Mouse (Mus musculus) kidney, embryonic 16.5 days (tissue): ENCODE measurements at regions not wholly inside any gene's neighbourhood (a gene's known extent, or its start where the extent isn't known, plus 50 kb on each side); places are given as distances from the start of the nearest gene placed in this dataset.
"Not testable (repeated sequence)": the region's sequence is repeated elsewhere in the genome, so short reads cannot be mapped to it uniquely, and the experiment has no call there.

Experiments used
- ATAC-seq: fragments of 200-750 bp; cut with Nextera tagmentation; 2 replicates; pipeline ENCODE4 v1.8.0; 2017; ENCODE audit warnings: moderate TSS enrichment; ENCODE audit not compliant: low FRiP score, low TSS enrichment
- H3K27ac ChIP-seq: fragments of 300-500 bp; sonication (generic); 2 replicates; pipeline ENCODE4 v1.5.1; 2014; ENCODE audit warnings: low read length
- H3K27me3 ChIP-seq: fragments of 300-500 bp; sonication (generic); 2 replicates; pipeline ENCODE4 v1.6.1; 2014; ENCODE audit warnings: low read length, control low read depth, mixed read lengths; ENCODE audit not compliant: insufficient read depth
- H3K36me3 ChIP-seq: fragments of 300-500 bp; sonication (generic); 2 replicates; pipeline ENCODE4 v1.6.1; 2014; ENCODE audit warnings: low read length, control low read depth, mixed read lengths; ENCODE audit not compliant: insufficient read depth
- H3K4me1 ChIP-seq: fragments of 300-500 bp; sonication (generic); 2 replicates; pipeline ENCODE4 v1.6.1; 2014; ENCODE audit warnings: low read length, control low read depth, mixed read lengths; ENCODE audit not compliant: insufficient read depth
- H3K4me2 ChIP-seq: fragments of 300-500 bp; sonication (generic); replicated peaks from 2 replicates; pipeline ENCODE4 v1.6.1; 2014; ENCODE audit warnings: low read depth, low read length
- H3K4me3 ChIP-seq: fragments of 300-500 bp; sonication (generic); 2 replicates; pipeline ENCODE4 v1.5.1; 2014; ENCODE audit warnings: mild to moderate bottlenecking, low read length
- H3K9ac ChIP-seq: fragments of 300-500 bp; sonication (generic); replicated peaks from 2 replicates; pipeline ENCODE4 v1.6.1; 2014; ENCODE audit warnings: low read length
- H3K9me3 ChIP-seq: fragments of 300-500 bp; sonication (generic); 2 replicates; pipeline ENCODE4 v1.6.1; 2016; ENCODE audit warnings: low read length, control low read depth
- WGBS: fragments of 180-500 bp; shearing (Covaris S2); extraction: QIAGEN DNeasy Blood & Tissue Kit; methylation state at CpG from one replicate; pipeline ENCODE4 v1.1.7; 2014; 5-methylcytosine and 5-hydroxymethylcytosine counted together

DNA sequence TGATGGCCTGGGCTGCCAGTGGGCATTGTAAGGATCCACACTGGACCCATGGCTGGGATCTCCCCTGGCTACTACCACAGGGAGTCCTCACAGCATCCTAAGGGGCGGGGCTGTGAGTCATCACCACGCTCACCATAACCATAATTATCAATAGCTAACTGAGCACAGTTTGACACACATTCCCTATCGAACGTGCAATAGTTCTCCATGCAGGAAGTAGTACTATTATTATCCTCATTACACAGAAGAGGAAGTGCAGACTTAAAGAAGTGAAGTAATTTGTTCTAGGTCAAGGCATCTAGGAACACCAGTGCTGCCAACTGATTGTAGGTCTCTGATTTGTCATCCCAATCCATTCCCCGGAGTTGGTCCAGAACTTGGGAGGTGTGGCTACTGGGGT, 84.1 kb upstream of the Trim2 start:
- no peak for ATAC-seq
- H3K9me3 ChIP-seq, result no peaks in the 10 kb centered on the region; the same call in 1 of the 2 replicates
- no peak overlapping the region for H3K4me2 ChIP-seq
- WGBS, result 85% methylated on average over 5 of the region's 5 CpGs
- no peaks in the 10 kb centered on the region for H3K36me3 ChIP-seq
- no peak overlapping the region for H3K27ac ChIP-seq
- no peak overlapping the region for H3K4me3 ChIP-seq
- H3K27me3 ChIP-seq, result no peaks in the 10 kb centered on the region
- H3K9ac ChIP-seq, result no peak overlapping the region
- H3K4me1 ChIP-seq, result no peaks in the 10 kb centered on the region

DNA sequence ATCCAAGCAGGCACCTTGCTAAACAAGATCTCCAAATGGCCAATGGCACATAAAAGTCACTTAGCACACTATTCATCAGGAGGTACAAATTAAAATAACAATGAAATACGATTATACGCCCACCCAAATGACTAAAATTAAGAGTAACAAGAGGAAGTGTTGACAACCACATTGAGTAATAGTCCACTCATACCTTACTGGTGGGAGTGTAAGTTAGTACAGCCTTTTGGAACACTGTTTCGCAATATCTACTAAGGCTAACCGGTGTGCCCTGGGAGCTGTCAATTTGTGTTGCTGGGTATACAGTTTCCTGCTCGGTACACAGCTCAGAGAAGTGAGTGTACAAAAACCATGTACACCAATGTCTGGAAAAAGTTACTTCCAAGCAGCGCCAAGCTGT, 81.8 kb upstream of the Trim2 start:
- no peak overlapping the region for H3K4me2 ChIP-seq
- 72% methylated on average over 6 of the region's 6 CpGs for WGBS
- no peaks in the 10 kb centered on the region for H3K27me3 ChIP-seq

GRCm38 (mm10) chr3:84385656-84386055, 79.0 kb upstream of the Trim2 start:
- ATAC-seq, result no peak
- H3K36me3 ChIP-seq, result no peaks in the 10 kb centered on the region
- no peak overlapping the region for H3K4me3 ChIP-seq
- no peak overlapping the region for H3K9ac ChIP-seq
- H3K4me1 ChIP-seq, result no peaks in the 10 kb centered on the region
- H3K9me3 ChIP-seq, result no peaks in the 10 kb centered on the region
- no peaks in the 10 kb centered on the region for H3K27me3 ChIP-seq
- 57% methylated on average over 5 of the region's 5 CpGs for WGBS
- H3K4me2 ChIP-seq, result no peak overlapping the region
- H3K27ac ChIP-seq, result no peak overlapping the region

More for the DNA sequence above, 81.8 kb upstream of the Trim2 start:
- H3K4me1 ChIP-seq, result no peaks in the 10 kb centered on the region
- no peak overlapping the region for H3K27ac ChIP-seq
- H3K9ac ChIP-seq, result no peak overlapping the region
- H3K9me3 ChIP-seq, result no peaks in the 10 kb centered on the region; the same call in 1 of the 2 replicates
- ATAC-seq, result no peak
- H3K36me3 ChIP-seq, result no peaks in the 10 kb centered on the region
- H3K4me3 ChIP-seq, result no peak overlapping the region

- H3K9ac ChIP-seq, result no peak overlapping the region
- H3K4me3 ChIP-seq, result no peak overlapping the region
- no peaks in the 10 kb centered on the region for H3K4me1 ChIP-seq
- H3K27me3 ChIP-seq, result no peaks in the 10 kb centered on the region
- WGBS, result 89% methylated on average over 3 of the region's 3 CpGs
- no peak overlapping the region for H3K27ac ChIP-seq
- H3K36me3 ChIP-seq, result no peaks in the 10 kb centered on the region
- no peak overlapping the region for H3K4me2 ChIP-seq
- ATAC-seq, result no peak
- H3K9me3 ChIP-seq, result no peaks in the 10 kb centered on the region
These were observed 76.9 kb upstream of the Trim2 start for GRCm38 (mm10) chr3:84383559-84383958.

DNA sequence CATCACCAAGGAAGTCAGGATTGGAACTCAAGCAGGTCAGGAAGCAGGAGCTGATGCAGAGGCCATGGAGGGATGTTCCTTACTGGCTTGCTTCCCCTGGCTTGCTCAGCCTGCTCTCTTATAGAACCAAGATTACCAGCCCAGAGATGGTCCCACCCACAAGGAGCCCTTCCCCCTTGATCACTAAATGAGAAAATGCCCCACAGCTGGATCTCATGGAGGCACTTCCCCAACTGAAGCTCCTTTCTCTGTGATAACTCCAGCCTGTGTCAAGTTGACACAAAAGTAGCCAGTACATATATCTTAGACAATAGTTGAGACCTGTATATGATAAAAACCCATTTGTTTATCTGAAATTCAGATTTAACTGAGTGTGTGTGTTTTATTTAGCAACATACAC, 76.4 kb upstream of the Trim2 start:
- H3K4me2 ChIP-seq, H3K27ac ChIP-seq, H3K36me3 ChIP-seq, H3K4me3 ChIP-seq, ATAC-seq, H3K4me1 ChIP-seq, H3K9ac ChIP-seq, H3K9me3 ChIP-seq, H3K27me3 ChIP-seq: not testable (repeated sequence)

- no peak overlapping the region for H3K9ac ChIP-seq
- WGBS, result 56% methylated on average over 4 of the region's 4 CpGs
- H3K9me3 ChIP-seq, result no peaks in the 10 kb centered on the region
- no peak overlapping the region for H3K4me2 ChIP-seq
- no peaks in the 10 kb centered on the region for H3K4me1 ChIP-seq
- no peak overlapping the region for H3K4me3 ChIP-seq
- H3K27me3 ChIP-seq, result no peaks in the 10 kb centered on the region
- no peak for ATAC-seq
- no peaks in the 10 kb centered on the region for H3K36me3 ChIP-seq
- H3K27ac ChIP-seq, result no peak overlapping the region
These were observed 75.3 kb upstream of the Trim2 start for GRCm38 (mm10) chr3:84382006-84382405.

- no peak overlapping the region for H3K9ac ChIP-seq
- H3K4me3 ChIP-seq, result no peak overlapping the region
- no peak for ATAC-seq
- no peak overlapping the region for H3K27ac ChIP-seq
- H3K9me3 ChIP-seq, result no peaks in the 10 kb centered on the region
- no peak overlapping the region for H3K4me2 ChIP-seq
- no peaks in the 10 kb centered on the region for H3K36me3 ChIP-seq
- H3K27me3 ChIP-seq, result no peaks in the 10 kb centered on the region
- H3K4me1 ChIP-seq, result no peaks in the 10 kb centered on the region
- WGBS, result 85% methylated on average over 4 of the region's 4 CpGs
These were observed 72.4 kb upstream of the Trim2 start for GRCm38 (mm10) chr3:84378987-84379556.

DNA sequence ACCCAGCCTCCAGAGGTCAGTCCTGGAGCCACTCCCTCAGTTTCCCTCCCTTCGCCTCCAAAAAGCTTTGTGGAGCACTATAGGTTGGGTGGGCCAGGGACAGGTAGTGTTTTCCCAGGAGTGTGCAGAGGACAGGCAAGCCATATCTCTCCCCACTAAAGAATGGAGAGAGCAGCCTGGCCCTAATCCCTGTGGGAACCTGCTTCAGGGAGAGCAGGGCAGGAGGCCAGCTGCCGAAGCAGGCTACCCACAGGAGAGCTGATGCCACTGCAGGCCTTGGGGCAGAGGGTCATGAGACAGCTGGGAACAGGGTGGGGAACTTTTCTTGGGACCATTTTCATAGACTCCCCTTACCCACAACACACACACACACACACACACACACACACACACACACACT, 69.8 kb upstream of the Trim2 start:
- H3K4me3 ChIP-seq, result no peak overlapping the region
- ATAC-seq, result peak; percentile 27; the same call in 1 of the 2 replicates
- 69% methylated on average over 2 of the region's 2 CpGs for WGBS

GRCm38 (mm10) chr3:84375832-84376231, 69.2 kb upstream of the Trim2 start:
- Histone ChIP-seq H3K4me1 (no peaks in the 10 kb centered on the region), H3K4me2 (no peak overlapping the region), H3K4me3 (no peak overlapping the region), H3K9ac (no peak overlapping the region), H3K27ac (no peak overlapping the region), H3K9me3 (no peaks in the 10 kb centered on the region), H3K36me3 (no peaks in the 10 kb centered on the region), H3K27me3 (no peaks in the 10 kb centered on the region)
- 85% methylated on average over 4 of the region's 4 CpGs for WGBS
- no peak for ATAC-seq

More for the DNA sequence above, 69.8 kb upstream of the Trim2 start:
- Histone ChIP-seq H3K9me3 (no peaks in the 10 kb centered on the region), H3K4me2 (no peak overlapping the region), H3K4me1 (no peaks in the 10 kb centered on the region), H3K9ac (no peak overlapping the region), H3K27ac (no peak overlapping the region), H3K27me3 (no peaks in the 10 kb centered on the region), H3K36me3 (no peaks in the 10 kb centered on the region)

DNA sequence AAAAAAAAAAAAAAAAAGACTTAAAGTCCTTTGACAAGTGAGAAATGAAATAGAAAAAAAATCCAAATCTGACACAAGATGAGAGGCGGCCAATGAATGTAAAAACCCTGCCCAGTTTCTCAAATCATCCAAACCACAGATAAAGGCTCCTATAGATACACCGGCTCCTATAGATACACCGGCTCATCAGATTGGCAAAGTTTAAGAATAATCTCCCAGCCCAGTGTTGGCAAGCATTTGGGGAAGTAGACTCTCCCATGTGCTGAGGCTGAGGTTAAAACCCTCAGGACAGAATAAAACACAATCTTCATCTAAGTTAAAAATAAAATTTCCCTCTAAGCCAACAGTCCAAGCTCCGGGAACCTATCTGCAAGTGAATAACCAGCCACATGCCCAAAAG, 65.2 kb upstream of the Trim2 start:
- H3K4me1 ChIP-seq, result no peaks in the 10 kb centered on the region
- no peaks in the 10 kb centered on the region for H3K36me3 ChIP-seq
- 97% methylated on average over 4 of the region's 4 CpGs for WGBS
- no peaks in the 10 kb centered on the region for H3K9me3 ChIP-seq
- H3K9ac ChIP-seq, result no peak overlapping the region
- ATAC-seq, result no peak
- H3K4me2 ChIP-seq, result no peak overlapping the region
- H3K27ac ChIP-seq, result no peak overlapping the region
- no peaks in the 10 kb centered on the region for H3K27me3 ChIP-seq
- H3K4me3 ChIP-seq, result no peak overlapping the region
